Mouse (Mus musculus): Measurements from ENCODE around the gene Paox.

Gene Paox

GRCm38 (mm10) chr7:140115583-140116328, at the start of gene Paox:
Gene Paox (plus strand): TSS chr7:140115799.
- peak; percentile 76 for DNase-seq

DNA sequence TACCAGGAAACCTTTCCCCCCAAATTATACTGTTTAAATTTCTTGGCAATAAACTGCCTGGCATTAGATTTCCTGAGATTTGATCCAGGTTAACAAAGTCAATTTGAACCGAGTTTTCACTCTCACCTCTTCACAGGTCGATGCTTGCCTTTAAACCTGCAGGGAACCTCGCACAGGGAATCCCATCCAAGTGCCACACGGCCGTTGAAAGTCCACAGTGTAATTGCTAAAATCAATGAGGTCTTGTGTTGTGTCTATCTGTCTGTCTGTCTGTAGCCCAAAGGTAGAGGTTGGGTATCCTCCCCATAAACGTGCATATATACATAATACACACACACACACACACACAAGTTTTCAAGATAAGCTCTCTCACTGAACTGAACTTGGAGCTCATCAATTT, 48.2 kb upstream of the Paox start:
- DNase-seq: no peak

- DNase-seq: no peak
Measured at GRCm38 (mm10) chr7:140070042-140070711, 45.4 kb upstream of the Paox start.

DNA sequence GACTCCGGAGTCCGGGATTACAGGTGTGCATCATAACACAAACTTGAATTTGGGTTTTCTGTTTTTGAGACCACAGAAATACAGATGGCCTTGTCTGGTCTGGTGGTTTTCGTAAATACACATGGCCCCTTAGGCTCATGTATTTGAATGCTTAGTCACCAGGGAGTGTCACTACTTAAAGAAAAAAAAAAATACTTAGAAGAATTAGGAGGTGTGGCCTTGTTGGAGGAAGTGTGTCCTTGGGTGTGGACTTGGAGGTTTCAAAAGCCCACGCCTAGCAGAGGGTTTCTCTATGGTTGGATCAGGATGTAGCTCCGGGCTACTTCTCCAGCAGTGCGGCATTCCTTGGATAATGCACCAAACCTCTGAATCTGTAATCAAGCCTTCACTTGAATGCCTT, 37.9 kb upstream of the Paox start:
- DNase-seq: no peak

DNA sequence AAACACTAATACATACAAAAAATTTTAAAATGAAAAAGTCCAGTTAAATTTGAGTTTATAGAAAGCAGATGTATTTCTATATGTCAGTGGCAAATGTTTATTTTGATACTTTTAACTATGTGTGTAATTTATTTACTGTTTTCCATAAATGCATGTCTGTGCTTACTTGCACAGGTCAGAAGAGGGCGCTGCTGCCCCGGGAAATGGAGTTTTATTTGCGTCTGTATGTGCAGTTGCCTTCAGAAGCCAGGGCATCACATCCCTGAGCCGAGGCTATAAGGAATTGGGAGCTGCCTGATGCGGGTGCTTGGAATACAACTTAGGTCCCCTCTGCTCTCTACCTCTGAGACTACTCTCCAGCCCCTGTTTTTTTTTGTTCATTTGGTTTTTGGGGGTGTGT, 36.9 kb upstream of the Paox start:
- DNase-seq: peak; percentile 82

DNA sequence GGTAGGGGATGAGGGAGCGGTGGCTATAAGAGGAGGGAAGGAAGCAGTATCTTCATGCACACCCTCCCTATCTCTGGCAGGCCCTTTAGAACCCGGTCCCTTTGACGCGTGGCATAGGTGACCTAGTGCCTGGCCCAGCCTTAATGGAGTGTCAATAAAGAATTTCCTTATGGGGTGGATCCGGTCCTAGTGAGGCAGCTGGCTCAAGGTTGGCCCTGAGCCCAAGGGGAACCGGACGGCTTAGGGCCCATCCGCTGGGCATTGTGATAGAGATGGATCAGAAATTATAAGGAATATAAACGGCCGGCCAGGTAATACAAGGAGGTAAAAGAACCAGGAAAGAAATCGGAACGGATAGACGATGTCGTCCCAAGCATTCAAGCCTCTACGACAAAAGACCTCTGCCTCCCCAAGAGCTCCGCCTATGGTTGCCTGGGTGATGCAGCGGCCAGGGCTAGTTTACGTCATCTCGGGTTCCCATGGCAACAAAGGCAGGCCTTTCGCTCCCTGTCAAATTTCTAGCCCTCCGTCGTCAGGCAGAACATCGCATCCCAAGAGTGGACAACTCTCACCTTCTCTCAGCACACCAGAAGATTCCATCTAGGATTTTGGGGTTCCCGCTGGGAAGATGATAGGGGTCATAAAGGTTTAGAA, 35.0 kb upstream of the Paox start:
- DNase-seq: peak; percentile 95

- peak; percentile 55 for DNase-seq
Measured at GRCm38 (mm10) chr7:140081408-140082241, 34.0 kb upstream of the Paox start.

GRCm38 (mm10) chr7:140082242-140082678, 33.3 kb upstream of the Paox start, which contains the start of gene Caly:
Gene Caly (minus strand): TSS chr7:140082548.
- DNase-seq: peak; percentile 95

DNA sequence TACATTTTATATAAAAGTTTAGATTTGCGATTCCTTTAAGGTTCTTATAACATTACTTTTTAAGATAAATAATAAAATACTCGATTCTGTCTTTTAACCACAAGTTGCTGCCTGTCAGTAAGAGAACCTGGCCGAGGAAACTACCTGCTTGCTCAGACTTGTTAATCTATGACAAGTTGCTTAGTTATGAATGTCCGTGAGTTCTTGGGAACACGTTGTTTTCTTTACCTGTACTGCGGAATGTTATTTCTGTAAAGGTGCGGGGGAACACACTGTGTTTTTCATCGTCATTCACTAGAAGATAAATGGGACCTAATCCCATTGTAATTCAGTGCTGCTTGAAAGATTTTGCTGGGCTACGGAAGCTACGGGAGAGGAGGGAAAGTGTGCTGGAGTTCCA, 25.0 kb upstream of the Paox start:
- DNase-seq: no peak

GRCm38 (mm10) chr7:140092924-140093528, 22.6 kb upstream of the Paox start, which contains the start of gene Prap1:
Gene Prap1 (plus strand): TSS chr7:140093395.
- DNase-seq: no peak

- DNase-seq: no peak
Measured at GRCm38 (mm10) chr7:140094954-140095353, 20.6 kb upstream of the Paox start.

GRCm38 (mm10) chr7:140095556-140095955, 20.0 kb upstream of the Paox start:
- no peak for DNase-seq

- DNase-seq: no peak
Measured at GRCm38 (mm10) chr7:140096055-140096454, 19.5 kb upstream of the Paox start.

- DNase-seq: no peak
Measured at GRCm38 (mm10) chr7:140098466-140098865, 17.1 kb upstream of the Paox start.

- no peak for DNase-seq
Measured at GRCm38 (mm10) chr7:140101498-140101897, 14.1 kb upstream of the Paox start.

- peak; percentile 92 for DNase-seq
Measured at GRCm38 (mm10) chr7:140101993-140102860, 13.4 kb upstream of the Paox start, which contains the start of gene Fuom. Gene Fuom (minus strand): TSS chr7:140102441.

- no peak for DNase-seq
Measured at GRCm38 (mm10) chr7:140104009-140104408, 11.6 kb upstream of the Paox start.

DNA sequence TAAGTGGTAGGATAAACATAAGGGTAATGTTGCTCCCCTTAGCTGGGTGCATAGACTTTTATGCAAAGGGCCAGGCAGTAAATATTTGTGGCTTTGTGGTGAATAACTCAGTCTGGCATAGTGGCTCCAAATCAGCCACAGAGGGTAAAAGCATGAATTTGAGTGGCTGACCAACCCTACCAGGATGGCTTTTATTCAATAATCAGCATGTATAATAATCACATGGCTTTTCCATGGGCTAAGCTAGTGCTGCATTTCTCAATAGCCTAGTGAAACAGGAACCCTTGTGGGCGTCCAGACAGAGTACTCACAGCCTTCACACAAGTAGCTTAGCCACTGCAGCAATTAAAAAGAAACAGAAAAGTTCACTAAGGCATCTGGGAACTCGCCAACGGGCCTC, 3.7 kb upstream of the Paox start:
- no peak for DNase-seq

GRCm38 (mm10) chr7:140116329-140117054, 893 bp downstream of the Paox start, which contains the start of gene Echs1:
Gene Echs1 (minus strand): TSS chr7:140116476.
- DNase-seq: peak; percentile 93

- no peak for DNase-seq
Measured at GRCm38 (mm10) chr7:140120484-140120883, 4.9 kb downstream of the Paox start.

Measured in right cerebral cortex, adult 18-20 months (tissue).